9 mouse cellular contexts compared by ENCODE assay signal in genomic region chr2:132880844-132881645, GRCm38 (mm10). TPM values are rescaled to one million over a fixed set of nuclear protein-coding genes. Genes with fewer than 3 reads are reported as not detected.
A peak's percentile ranks its signal among the peaks of the same experiment; 100 is the strongest.
DNase-seq lines count a peak whose midpoint lies in the region; ATAC-seq and TF ChIP-seq lines count a peak whose summit lies in the region.
"Had no signal": no experiment of that assay in that cellular context is flagged by ENCODE, and none has a peak within 500 bp of the region (broad histone marks: within the 10 kb centered on the region; RNA-seq: fewer than 3 reads in every experiment).

Gene Lrrn4, minus strand, starts transcription at chr2:132880891.

- no peak for TF ChIP-seq POLR2A in bone marrow macrophage, adult 2 months (IDR thresholded peaks at IDR 0.05; ENCODE audit: borderline replicate concordance, low read depth, low read length)

- H3K27ac ChIP-seq in bone marrow macrophage, adult 2 months (ENCODE audit: insufficient read depth, low read depth, low read length), result no peak within 1 kb of the TSS
- no peak within 1 kb of the TSS for H3K27ac ChIP-seq in hindbrain, embryonic 15.5 days (replicated peaks)
- no peak within 1 kb of the TSS for H3K27ac ChIP-seq in midbrain, embryonic 16.5 days (ENCODE audit: low read length)

- 7% methylated on average over 12 of the region's 12 CpGs for WGBS in hindbrain, embryonic 15.5 days
- 4% methylated on average over 12 of the region's 12 CpGs for WGBS in midbrain, embryonic 16.5 days

- H3K4me1 ChIP-seq in bone marrow macrophage, adult 2 months (ENCODE audit: control insufficient read depth, insufficient read depth, low read length), result peaks cover 10% of the 10 kb centered on the region
- peaks cover 19% of the 10 kb centered on the region for H3K4me1 ChIP-seq in hindbrain, embryonic 15.5 days (replicated peaks)
- peaks cover 6% of the 10 kb centered on the region; the same call in 1 of the 2 replicates for H3K4me1 ChIP-seq in midbrain, embryonic 16.5 days (ENCODE audit: control insufficient read depth, insufficient read depth, low read length)

- H3K27me3 ChIP-seq in hindbrain, embryonic 15.5 days, result peaks cover 39% of the 10 kb centered on the region
- peaks cover 28% of the 10 kb centered on the region for H3K27me3 ChIP-seq in midbrain, embryonic 16.5 days (ENCODE audit: control insufficient read depth, insufficient read depth, low read depth, low read length)

- no peak for DNase-seq in heart, postnatal 4 days
- DNase-seq in heart, postnatal 25 days (ENCODE audit: low spot score), result no peak
- DNase-seq in ovary, adult 18-20 months (ENCODE audit: low spot score), result no peak
- no peak for DNase-seq in urinary bladder, postnatal 4 days (ENCODE audit: low spot score in 2 of 2)
- no peak for DNase-seq in gastrocnemius, postnatal 25 days

- peak within 1 kb of the TSS; percentile 54; the same call in 1 of the 2 replicates for H3K9ac ChIP-seq in hindbrain, embryonic 15.5 days
- H3K9ac ChIP-seq in midbrain, embryonic 16.5 days (ENCODE audit: low read depth, low read length), result peak within 1 kb of the TSS; percentile 68

- TF ChIP-seq CTCF in bone marrow macrophage, adult 2 months (IDR thresholded peaks at IDR 0.05; ENCODE audit: low read depth, low read length), result no peak

- H3K4me2 ChIP-seq in hindbrain, embryonic 15.5 days, result peak within 1 kb of the TSS; percentile 82
- H3K4me2 ChIP-seq in midbrain, embryonic 16.5 days (ENCODE audit: low read length), result peak within 1 kb of the TSS; percentile 58

- H3K36me3 ChIP-seq in hindbrain, embryonic 15.5 days, result no peaks in the 10 kb centered on the region
- no peaks in the 10 kb centered on the region for H3K36me3 ChIP-seq in midbrain, embryonic 16.5 days (ENCODE audit: control insufficient read depth, insufficient read depth, low read length)

- no peak for ATAC-seq in hindbrain, embryonic 15.5 days (ENCODE audit: low FRiP score, low read depth)
- no peak for ATAC-seq in midbrain, embryonic 16.5 days

- intact Hi-C loops in heart, postnatal 25 days (cut with DNase I), result no loop called here

- peak within 1 kb of the TSS; percentile 63 for H3K4me3 ChIP-seq in bone marrow macrophage, adult 2 months (ENCODE audit: insufficient read depth, low read length)
- peak within 1 kb of the TSS; percentile 56 for H3K4me3 ChIP-seq in hindbrain, embryonic 15.5 days
- H3K4me3 ChIP-seq in midbrain, embryonic 16.5 days (ENCODE audit: low read depth, low read length), result peak within 1 kb of the TSS; percentile 46

- H3K9me3 ChIP-seq in hindbrain, embryonic 15.5 days, result no peaks in the 10 kb centered on the region
- no peaks in the 10 kb centered on the region for H3K9me3 ChIP-seq in midbrain, embryonic 16.5 days (replicated peaks; ENCODE audit: control insufficient read depth, low read length, poor library complexity, severe bottlenecking)

RNA-seq across cellular contexts. Expression of gene Lrrn4, which starts in this region (rescaled TPM):
- 10 to 100 TPM; 10.6 to 12.3 TPM for total RNA-seq in heart, postnatal 4 days (2021)
- total RNA-seq in heart, postnatal 25 days (2021), result 1 to 10 TPM; 5.5 to 8.2 TPM
- not detected in 2 replicates for polyA plus RNA-seq in bone marrow macrophage, adult 2 months (2012; ENCODE audit: insufficient read depth, insufficient read length, missing spikeins)
- 0.49 and 0.69 TPM in 2 replicates for polyA plus RNA-seq in hindbrain, embryonic 15.5 days (2015; fragmentation: Nextera tagmentation; extraction: Ambion mirVana)
- polyA plus RNA-seq in midbrain, embryonic 16.5 days (2015; fragmentation: Nextera tagmentation; extraction: Ambion mirVana), result 0.46 and 0.49 TPM in 2 replicates
- total RNA-seq in gastrocnemius, postnatal 25 days (2021), result not detected
- total RNA-seq: MEL had no signal

Comparison
In these comparisons a context has a peak if more than half of its experiments do, and no peak if none do; other contexts are left out.
1. RNA of gene Lrrn4 (total RNA-seq): 10.6 to 12.3 TPM in heart, postnatal 4 days and 5.5 to 8.2 TPM in heart, postnatal 25 days; not detected in gastrocnemius, postnatal 25 days; every median in the first group is over 4 times any median in the second.
2. Peak in every context shown above with its lines, with median percentiles within 50 percentile points of each other: H3K4me3 ChIP-seq.